Mouse (Mus musculus) frontal cortex, adult (tissue): Measurements from ENCODE around the gene A1bg.

ENCODE experiments used
- ATAC-seq: cut with Nextera tagmentation; 2 replicates; pipeline ENCODE4 v1.9.2; 2017; ENCODE audit warnings: mild to moderate bottlenecking, moderate library complexity, mixed read lengths; ENCODE audit not compliant: low TSS enrichment

A1bg gene

DNA sequence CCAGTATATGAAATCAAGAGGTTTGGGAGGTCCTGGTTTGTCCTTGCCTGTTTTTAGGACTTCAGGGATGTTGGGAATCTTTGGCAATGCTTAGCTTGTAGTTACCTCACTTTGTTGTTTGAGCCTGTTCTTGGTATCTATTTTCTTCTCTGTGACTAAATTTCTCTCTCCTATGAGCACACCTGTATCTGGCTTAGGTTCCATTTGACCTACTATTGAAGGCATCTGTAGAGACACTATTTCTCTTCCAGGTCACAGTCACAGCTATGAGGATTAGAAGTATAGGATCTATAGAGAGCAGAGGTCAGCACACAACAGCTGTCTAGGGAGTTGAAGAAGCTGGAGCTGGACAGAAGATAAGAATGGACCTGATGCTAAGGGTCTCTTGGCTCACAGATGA, at the start of gene A1bg:
TSS of gene A1bg (minus strand) at position 101 of the 400 bp plus-strand sequence.
- ATAC-seq: no peak

DNA sequence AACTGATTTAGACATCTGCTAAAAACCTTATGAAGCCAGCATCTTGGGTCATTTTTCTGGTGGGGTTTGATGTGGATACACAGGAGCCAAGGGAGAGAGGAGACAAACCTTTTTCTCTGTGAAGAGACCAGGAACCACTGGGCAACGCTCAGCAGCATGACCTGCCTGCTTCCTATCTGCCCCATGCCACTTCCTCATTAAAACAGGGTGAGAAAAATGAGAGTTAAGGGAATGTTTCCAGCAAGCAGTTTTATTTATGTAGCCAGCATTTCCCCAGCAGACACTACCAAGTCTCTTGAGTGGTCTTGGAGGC, 45.7 kb upstream of the A1bg start:
- ATAC-seq: no peak

DNA sequence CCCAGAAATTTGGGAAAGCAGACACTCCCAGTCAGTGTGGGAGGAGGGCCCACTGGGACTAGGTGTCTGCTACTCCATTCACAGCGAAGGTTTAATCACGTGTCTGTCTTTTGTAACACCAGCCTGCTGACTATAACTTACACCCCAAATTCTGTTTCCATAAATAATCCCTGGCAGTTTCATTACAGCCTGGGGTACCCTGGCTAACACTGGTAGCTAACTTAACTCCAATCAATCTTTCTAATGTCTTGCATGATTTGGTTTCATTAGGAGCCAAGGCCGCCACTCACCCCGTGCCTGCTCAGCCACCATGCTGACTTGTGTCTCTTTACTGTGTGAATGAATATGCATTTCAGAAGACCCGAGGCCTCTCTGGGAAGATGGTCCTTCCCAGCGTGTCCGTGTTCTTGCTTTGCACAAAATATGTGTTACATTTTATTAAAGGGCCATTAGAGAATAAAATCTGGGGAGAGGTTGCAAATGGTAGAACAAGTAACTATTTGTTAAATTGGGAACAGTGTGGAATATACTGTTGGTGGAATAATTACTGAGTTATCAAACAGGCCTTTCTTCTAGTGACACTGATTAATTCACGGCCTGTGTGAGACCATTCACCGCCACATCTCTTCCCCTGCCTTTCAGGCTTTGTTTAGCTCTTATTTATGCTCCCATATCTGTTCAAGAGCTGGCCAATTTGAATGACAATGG, 45.2 kb upstream of the A1bg start:
- 0 out of 2 replicates have a peak, but pooled peaks have one; percentile 57 for ATAC-seq

DNA sequence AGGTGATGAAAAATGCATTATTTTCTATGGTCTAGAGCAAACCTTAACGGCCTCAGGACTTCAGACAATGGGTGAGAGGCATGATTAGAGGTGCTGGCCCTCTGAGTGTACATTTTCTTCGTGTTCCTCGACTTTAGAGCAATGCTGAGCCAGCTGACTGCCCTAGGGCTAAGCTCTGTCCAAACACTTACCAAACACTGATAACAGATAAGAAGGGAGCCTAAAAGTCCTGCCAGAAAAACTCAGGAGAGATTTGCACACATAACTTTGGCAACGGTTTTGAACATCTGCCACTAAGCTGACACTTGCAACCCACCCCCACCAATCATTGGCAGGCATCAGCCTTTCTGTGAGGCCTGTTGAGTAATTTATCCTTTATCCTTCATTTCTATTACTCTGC, 2.9 kb upstream of the A1bg start:
- no peak for ATAC-seq

DNA sequence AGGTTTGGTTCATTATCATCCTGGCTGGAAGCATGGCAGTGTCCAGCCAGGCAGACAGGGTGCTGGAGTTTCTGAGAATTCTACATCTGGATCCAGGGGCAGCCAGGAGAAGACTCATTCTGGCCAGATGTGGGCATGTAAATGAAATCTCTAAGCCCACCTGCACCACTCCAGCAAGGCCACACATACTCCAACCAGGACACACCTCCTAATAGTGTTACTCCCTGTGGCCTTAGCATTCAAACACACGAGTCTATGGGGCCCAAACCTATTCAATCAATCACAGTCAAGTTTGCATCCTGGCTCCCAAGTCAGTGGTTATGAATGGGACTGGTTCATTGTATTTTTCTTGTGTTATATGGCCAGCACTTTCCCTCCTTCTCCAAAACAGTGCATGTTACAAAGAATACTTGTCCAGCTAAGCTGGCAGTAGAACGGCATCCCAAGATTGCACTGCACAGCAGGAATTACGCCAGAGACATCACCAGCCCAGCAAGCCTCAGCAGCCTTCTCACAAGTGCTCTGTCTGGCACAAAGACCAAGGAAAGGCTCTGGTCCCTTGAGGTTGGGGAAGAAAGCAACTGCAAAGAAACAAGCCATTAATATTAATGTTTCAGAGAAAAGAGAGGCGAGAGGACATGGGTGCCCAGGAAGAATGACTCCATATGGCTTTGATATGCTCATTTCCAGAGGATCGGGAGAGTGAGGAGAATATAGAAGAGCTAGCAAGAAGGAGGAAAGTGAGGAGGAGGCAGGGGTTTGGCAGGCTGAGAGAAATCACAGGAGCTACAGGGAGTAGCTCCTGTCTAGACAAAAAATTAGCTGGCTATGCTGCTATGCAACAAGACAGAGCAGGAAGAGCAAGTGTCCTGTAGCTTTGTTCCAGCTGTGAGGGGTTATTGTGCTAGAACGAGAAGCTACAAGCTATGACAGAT, 18.8 kb downstream of the A1bg start:
- ATAC-seq: peak; percentile 95

DNA sequence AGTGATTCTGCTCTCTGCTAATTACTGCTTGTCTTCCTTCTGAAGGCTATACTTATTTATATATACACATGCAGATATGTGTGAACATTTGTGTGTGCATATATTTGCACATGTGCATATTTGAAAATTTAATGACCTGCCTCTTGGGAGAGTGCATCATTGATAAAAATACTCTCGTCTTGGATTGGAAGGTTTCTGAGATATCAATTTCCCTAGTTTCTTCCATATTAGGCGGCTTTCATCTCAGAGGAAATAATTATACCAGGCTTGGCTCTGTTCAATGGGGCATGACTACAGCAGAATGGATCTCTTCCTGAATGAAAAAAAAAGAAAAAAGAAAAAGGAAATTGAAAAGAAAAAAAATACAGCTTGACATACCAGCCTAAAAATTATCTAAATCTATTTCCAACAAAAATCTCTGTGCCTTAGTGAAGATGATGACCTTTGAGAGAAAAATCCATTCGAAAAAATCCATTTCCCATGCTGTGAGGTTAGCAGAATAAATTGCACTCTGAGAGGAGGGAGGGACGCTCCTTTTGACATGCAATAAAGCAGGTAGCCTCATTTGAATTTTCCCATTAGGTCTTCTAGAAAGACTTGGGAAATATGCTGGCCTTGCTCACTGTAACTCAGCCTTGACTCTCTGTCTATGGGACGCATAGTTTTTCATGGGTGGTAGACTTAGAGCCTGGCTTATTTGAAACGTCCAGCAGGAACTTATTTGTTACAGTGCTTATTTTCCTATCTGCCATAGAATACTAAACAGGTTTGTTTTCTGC, 24.4 kb downstream of the A1bg start:
- ATAC-seq: no peak

DNA sequence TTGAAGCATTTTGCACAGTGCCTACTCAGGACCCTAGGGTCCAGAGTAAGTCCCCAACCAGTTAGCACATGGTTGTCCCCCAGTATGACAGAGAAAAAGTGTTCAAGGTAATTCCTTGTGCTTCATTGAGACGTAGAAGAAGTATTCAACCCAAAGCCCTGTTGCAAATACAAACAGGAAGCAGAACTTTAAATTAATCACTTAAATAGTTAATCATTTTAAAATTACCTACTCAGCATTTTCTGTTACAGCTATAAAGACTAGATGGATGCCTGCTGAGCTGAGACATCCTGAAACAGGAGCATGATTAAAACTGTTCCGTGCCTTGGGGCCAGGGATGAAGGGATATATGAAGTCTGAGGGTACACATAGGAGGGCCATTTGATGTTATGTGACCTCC, 26.8 kb downstream of the A1bg start:
- no peak for ATAC-seq

DNA sequence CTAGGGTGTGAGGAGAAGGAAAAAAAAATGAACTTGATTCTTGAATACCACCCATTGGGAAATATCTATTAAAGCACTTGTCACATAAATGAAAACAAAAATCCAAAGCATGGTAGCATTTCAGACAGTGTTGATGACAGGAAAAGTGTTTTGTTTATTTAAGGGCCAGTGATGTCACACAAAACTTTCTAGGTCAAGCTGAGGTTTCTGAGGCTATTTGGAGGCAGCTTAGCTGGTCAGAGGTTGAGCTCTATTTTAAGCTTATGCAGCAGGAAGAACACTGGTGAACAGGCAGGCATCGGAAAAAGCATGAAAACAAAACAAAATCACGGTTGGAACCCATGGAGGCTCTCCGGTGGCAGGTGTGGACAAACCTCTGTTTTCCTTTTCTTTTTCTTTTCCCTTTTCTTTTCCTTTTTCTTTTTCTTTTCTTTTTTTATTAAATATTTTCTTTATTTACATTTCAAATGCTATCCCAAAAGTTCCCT, 29.8 kb downstream of the A1bg start:
- ATAC-seq: no peak

DNA sequence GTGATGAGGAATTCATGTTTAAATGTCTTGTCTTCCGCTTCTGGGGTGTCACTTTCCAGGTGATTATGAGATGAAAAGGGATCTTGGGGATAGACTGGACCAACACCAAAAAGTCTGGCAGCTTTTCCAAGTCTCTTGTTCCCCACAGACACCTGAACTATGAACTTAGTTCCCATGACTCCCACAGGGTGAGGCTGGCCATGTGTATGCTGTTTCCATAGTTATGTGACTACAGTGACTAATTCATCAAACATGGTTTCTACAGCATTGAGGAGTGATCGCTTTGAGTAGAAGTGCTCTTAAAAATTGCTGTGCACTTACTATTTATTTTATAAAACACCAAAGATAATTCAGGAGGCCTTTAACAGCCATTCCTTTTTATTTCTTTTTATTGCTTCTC, 34.1 kb downstream of the A1bg start:
- no peak for ATAC-seq

DNA sequence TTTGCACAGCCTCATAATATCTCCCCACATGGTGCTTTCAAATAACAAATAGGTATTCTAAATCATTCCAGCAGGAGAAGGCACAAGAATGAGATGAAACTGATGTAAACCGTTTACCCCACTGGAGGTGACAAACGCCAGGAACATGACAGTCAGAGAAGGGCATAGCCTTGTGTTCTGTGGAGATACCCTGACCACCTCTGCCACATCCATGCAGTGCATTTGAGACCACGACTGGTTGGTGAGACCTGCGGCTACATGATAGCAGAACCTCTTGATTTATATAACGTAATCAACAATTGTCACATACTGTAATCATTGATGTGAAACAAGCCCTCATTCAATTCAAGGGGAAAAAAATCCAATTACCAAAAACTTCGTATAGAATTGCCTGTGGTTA, 47.1 kb downstream of the A1bg start:
- ATAC-seq: no peak

DNA sequence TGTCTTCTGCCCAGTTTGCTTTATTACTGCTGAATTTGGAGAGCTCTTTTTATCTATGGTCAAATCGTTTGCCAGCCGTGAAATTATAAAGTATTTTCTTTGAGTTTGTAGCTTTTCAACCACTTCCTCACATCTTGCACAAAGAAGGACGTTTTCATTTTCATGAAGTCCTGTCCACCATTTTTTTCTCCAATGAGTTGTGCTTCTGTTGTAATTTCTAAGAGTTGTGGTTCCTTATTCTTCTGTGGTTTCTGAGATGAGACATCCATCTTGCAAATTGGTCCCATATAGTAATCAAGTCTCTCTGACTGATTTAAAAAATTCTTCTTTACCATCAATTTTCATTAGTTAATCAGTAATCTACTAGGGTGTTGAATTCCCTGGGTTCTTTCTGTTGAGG, 60.4 kb downstream of the A1bg start:
- no peak for ATAC-seq

DNA sequence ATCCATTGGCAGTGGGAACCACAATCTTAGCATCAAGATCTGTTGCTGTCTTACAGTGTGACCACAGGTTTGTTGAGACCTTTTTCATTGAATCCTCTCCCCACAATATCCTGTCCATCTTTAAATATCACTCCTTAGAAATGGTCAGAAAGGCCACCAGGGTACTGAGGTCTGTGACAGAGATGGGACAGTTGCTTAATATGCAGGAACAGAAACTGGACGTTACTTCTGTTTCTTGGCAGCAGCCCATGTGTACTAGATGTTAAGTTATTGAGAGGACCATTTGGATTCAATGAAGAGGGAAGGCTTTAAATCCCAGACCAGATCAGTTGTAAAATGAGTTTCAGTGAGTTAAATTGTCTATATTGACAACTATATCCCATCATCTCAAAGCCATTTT, 67.7 kb downstream of the A1bg start:
- no peak for ATAC-seq

DNA sequence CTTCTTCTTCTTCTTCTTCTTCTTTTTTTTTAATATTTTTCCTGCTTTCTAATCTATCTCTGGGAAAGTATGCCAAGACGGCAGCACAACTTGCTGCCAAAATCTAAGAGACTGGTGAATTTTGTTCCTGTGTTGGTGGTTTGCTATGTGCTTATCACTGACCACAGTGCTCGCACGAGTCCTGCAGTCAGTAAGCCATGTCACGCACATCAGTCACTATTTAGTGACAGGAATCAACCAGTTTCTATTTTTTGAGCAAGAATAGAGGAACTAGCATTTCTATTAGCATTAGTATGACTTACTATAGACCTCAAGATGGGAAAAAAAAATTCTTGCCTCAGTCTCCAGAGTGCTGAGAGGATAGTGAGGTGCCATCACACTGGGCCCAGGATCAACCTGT, 68.7 kb downstream of the A1bg start:
- ATAC-seq: no peak

DNA sequence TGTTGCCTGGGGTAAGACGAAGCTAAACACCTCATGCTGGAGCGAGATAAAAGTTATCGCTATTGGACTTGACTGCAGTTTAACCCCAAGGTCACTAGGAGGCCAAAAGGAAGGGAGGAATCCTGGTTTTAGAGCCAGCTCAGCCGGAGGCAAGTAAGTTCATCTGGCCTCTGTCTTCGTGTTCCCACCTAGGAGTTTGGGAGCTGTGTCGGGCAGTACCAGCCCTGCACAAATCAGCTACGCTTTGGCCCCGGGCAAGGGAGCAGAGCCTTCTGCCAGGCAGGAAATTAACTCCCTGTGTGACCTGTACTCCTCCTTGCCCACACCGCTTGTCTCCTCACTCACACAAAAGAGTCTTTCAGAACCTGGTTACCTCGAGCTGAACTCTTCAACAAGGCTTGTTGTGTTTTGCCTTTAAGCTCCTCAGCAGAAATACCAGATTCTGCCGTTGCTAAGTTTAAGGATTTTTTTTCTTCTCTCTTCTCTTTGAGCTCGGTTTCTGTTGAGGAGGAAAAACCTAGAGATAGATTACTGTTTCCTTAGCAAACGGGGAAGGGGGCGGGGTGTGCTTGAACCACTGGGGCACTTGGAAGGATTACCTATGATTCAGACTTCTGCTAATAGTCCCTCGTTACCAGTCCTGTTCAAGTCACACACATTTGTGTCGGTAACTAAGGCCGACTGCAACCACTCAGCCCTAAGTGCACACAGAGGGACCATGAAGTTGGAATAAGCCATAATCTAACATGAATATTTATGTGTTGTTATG, 69.4 kb downstream of the A1bg start, which contains the start of gene Fam84b:
TSS of gene Fam84b (minus strand) at position 548 of the 769 bp plus-strand sequence.
- ATAC-seq: no peak

DNA sequence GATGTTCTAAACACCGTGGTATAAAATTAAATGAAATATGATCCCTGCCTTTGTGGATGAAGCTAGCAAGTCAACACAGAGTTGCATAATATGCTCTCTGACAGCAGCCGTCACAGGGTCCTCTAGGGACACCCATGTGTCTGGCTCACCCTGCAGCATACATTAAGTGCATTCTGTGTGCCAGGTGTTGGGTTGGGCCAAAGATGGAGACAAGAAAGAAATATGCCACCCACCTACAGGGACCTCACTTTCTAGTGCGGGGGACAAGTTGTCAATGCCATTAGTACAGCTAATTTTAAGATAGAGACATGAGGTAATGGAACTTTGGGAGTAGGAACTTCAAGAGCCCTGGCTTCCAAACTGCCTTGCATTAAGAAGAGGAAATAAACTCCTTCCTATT, 74.2 kb downstream of the A1bg start:
- peak; percentile 89 for ATAC-seq
